Mouse (Mus musculus) thymus, adult 2 months (tissue): ENCODE measurements around the gene Gm11232. TPM values are rescaled to one million over a fixed set of nuclear protein-coding genes. Genes with fewer than 3 reads are reported as not detected.

Experiments
- DNase-seq: peaks from one replicate; pipeline ENCODE4 v3.0.0; 2021
- H3K27ac ChIP-seq: fragments of 200-500 bp; 2 replicates; pipeline ENCODE4 v1.5.1; 2012; ENCODE audit warnings: low read length, control low read depth; ENCODE audit not compliant: control insufficient read depth, insufficient read depth
- H3K27me3 ChIP-seq: fragments of 200-500 bp; 2 replicates; pipeline ENCODE4 v1.6.1; 2012; ENCODE audit warnings: mild to moderate bottlenecking, low read length, moderate library complexity, mixed read lengths; ENCODE audit not compliant: control insufficient read depth, insufficient read depth
- H3K36me3 ChIP-seq: fragments of 200-500 bp; 2 replicates; pipeline ENCODE4 v1.6.1; 2012; ENCODE audit warnings: mild to moderate bottlenecking, low read length, moderate library complexity; ENCODE audit not compliant: control insufficient read depth, insufficient read depth
- H3K4me1 ChIP-seq: fragments of 200-500 bp; replicated peaks from 2 replicates; pipeline ENCODE4 v1.6.1; 2012; ENCODE audit warnings: low read length; ENCODE audit not compliant: control insufficient read depth, insufficient read depth
- H3K4me3 ChIP-seq: fragments of 200-500 bp; 2 replicates; pipeline ENCODE4 v1.5.1; 2012; ENCODE audit warnings: mild to moderate bottlenecking, low read length, control low read depth, moderate library complexity; ENCODE audit not compliant: control insufficient read depth, insufficient read depth
- CTCF ChIP-seq: fragments of 200-500 bp; IDR thresholded peaks from 2 replicates; pipeline ENCODE4 v1.5.1; 2012; ENCODE audit warnings: mild to moderate bottlenecking, control low read depth, low read length, moderate library complexity, borderline replicate concordance; ENCODE audit not compliant: control insufficient read depth, poor library complexity, insufficient read depth; ENCODE audit errors: extremely low read depth
- POLR2A ChIP-seq: fragments of 200-500 bp; IDR thresholded peaks from 2 replicates; pipeline ENCODE4 v1.6.1; 2012; ENCODE audit warnings: mild to moderate bottlenecking, low read length, control low read depth, moderate library complexity; ENCODE audit not compliant: control insufficient read depth, poor library complexity, insufficient read depth; ENCODE audit errors: extremely low read depth
- WGBS: fragments of 180-500 bp; shearing (Covaris S2); methylation state at CpG from one replicate; pipeline ENCODE4 v1.1.7; 2018; 5-methylcytosine and 5-hydroxymethylcytosine counted together
- polyA plus RNA-seq: library from polyadenylated mRNA; depleted of rRNA; stranded (reverse); fragments of >200 nt; gene quantifications from 2 replicates; pipeline ENCODE4 v1.2.3, GENCODE M21; 2012

Gm11232 gene
- polyA plus RNA-seq, 1 experiment, result 0.07 TPM

DNA sequence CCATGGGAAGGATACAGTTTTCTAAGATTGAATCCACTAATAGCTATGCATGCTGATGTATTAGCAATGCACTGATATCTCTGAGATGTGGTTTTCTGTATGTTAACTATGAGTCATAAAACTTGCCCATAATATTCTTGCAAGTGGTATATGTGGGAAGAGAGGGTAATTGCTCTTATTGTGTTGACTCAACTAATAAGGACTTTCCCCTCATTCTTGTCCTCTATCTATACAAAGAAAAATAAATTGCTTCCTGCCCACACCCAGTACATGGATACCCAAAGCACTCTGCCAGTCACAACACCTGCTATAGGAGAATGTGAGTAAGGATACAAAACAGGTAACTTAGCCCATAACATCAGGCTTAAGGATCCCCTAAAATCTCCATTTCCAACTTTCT lies 21.2 kb downstream of the Gm11232 start:
- H3K4me3 ChIP-seq, result no peak overlapping the region
- H3K27ac ChIP-seq, result no peak overlapping the region
- H3K36me3 ChIP-seq, result no peaks in the 10 kb centered on the region
- no peak for TF ChIP-seq CTCF
- TF ChIP-seq POLR2A, result no peak
- DNase-seq, result no peak
- H3K4me1 ChIP-seq, result no peaks in the 10 kb centered on the region
- no peaks in the 10 kb centered on the region for H3K27me3 ChIP-seq

DNA sequence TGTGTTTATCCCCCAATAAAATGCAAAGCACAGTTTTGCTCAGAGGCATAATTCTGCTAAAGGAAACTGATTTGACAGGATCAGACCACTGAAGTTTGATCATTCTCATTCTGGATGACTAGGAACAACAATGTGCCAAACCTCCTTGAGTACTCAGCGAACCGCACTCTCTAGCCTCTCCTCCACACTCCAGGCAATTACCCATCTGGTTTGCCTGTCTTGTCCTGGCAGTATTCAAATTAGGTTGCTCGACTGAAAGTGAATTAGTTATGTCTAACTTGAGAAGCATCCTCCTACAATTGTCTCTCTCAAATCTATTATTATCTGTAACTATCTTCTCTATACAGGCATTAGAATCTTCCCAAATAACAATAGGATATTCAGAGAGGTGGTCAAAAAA lies 22.5 kb downstream of the Gm11232 start:
- DNase-seq, result no peak
- no peaks in the 10 kb centered on the region for H3K36me3 ChIP-seq
- H3K4me3 ChIP-seq, result no peak overlapping the region
- H3K27me3 ChIP-seq, result no peaks in the 10 kb centered on the region
- H3K27ac ChIP-seq, result no peak overlapping the region
- TF ChIP-seq POLR2A, result no peak
- no peak for TF ChIP-seq CTCF
- no peaks in the 10 kb centered on the region for H3K4me1 ChIP-seq
- 93% methylated on average over 3 of the region's 3 CpGs for WGBS

DNA sequence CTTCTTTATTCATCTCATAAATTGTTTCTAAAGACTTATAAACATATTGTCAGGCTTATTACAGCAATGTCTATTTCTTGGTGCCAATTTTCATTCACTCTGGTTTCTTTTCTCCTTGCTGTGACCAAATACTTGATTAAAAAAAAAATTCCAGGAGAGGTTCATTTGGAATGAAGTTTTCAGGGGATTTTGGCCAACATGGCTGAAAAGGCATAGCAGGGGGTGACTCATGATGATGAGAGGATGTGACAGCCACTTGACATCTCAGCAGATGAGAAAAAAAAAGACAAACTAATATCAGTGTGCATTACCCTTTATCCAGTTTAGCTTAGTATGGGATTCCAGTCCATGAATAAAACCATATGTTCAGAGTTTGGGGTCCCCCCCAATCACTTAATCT lies 28.4 kb downstream of the Gm11232 start:
- no peaks in the 10 kb centered on the region for H3K27me3 ChIP-seq
- no peak for TF ChIP-seq CTCF
- no peak for TF ChIP-seq POLR2A
- no peaks in the 10 kb centered on the region for H3K4me1 ChIP-seq
- no peak overlapping the region for H3K27ac ChIP-seq
- H3K36me3 ChIP-seq, result no peaks in the 10 kb centered on the region
- H3K4me3 ChIP-seq, result no peak overlapping the region
- no peak for DNase-seq

DNA sequence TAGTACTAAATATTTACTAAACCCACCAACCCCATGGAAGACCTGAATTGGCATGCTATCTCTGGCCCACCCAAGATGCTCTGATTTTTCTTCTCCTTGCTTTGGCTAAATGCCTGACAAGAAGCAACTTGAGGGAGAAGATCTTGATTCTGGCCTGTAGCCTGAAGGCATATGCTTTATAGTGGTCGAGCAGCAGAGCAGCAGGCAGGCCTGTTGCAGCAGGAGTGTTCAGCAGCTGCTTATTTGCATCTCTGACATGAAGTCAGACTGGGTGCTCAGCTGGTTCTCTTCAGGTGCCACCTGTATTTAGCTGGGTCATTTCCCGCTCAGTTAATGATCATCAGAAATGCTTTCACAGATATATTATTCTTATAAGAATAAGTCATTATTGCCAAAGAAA lies 30.2 kb downstream of the Gm11232 start:
- no peak for TF ChIP-seq CTCF
- no peak for TF ChIP-seq POLR2A
- Histone ChIP-seq H3K4me1 (no peaks in the 10 kb centered on the region), H3K27ac (no peak overlapping the region), H3K4me3 (no peak overlapping the region), H3K36me3 (no peaks in the 10 kb centered on the region), H3K27me3 (no peaks in the 10 kb centered on the region)
- DNase-seq, result no peak
- 71% methylated on average over 2 of the region's 2 CpGs for WGBS

DNA sequence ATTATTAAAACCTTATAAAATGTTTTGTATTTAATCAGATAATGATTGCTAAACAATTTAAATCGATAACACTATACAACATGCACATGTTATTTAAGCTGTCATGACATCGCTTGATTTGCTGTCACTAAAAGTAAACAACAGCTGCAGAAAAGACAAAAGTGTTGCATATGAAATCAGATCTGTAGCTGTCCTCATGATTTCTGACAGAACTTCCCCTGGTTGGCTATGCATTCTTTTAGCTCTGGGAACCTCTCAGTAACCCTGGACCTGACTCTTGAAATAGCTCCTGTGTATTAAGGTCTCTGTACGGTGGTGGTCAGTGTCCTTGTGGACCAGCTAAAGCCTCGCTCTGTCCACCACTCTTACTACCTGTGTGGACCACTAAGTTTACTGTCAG lies 30.7 kb downstream of the Gm11232 start:
- no peak overlapping the region for H3K27ac ChIP-seq
- H3K36me3 ChIP-seq, result no peaks in the 10 kb centered on the region
- H3K4me1 ChIP-seq, result no peaks in the 10 kb centered on the region
- no peak for DNase-seq
- 94% methylated on average over 4 of the region's 4 CpGs for WGBS
- no peak for TF ChIP-seq POLR2A
- TF ChIP-seq CTCF, result no peak
- H3K4me3 ChIP-seq, result no peak overlapping the region
- no peaks in the 10 kb centered on the region for H3K27me3 ChIP-seq

DNA sequence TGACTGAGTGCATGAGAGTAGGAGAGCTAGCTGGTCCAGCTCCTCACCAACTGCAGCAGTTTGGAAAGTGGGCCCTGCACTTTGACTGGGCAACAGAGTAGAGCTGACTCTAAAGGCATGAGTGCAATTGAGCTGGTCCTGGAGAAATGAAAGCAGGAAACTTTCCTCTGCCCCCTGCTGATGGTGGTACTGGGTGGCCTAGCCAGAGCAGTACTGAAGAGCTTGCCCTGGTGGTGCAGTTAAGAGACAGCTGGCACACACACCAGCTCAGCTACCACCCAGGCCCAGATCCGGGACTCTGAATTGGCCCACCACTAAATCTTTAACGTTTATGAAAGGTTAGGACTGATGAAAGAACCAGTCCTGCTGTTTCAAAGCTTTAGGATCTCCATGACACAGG lies 31.9 kb downstream of the Gm11232 start:
- DNase-seq, result no peak
- no peak overlapping the region for H3K27ac ChIP-seq
- TF ChIP-seq POLR2A (no peak), CTCF (no peak)
- H3K27me3 ChIP-seq, result no peaks in the 10 kb centered on the region
- no peaks in the 10 kb centered on the region for H3K4me1 ChIP-seq
- no peak overlapping the region for H3K4me3 ChIP-seq
- 67% methylated on average over 2 of the region's 2 CpGs for WGBS
- H3K36me3 ChIP-seq, result no peaks in the 10 kb centered on the region
